Mouse (Mus musculus) lung, adult 2 months (tissue): ENCODE results near the gene Itga3.

Source experiments
- CTCF ChIP-seq: fragments of 200-500 bp; IDR thresholded peaks from 2 replicates; pipeline ENCODE4 v1.5.1; 2011; ENCODE audit warnings: mild to moderate bottlenecking, low read length, control low read depth; ENCODE audit not compliant: insufficient read depth
- POLR2A ChIP-seq: fragments of 200-500 bp; IDR thresholded peaks from 2 replicates; pipeline ENCODE4 v1.6.1; 2011; ENCODE audit warnings: low read depth, mild to moderate bottlenecking, control low read depth, low read length, borderline replicate concordance; ENCODE audit errors: extremely low read depth

- no peak for TF ChIP-seq POLR2A
- no peak for TF ChIP-seq CTCF
Observed at GRCm38 (mm10) chr11:95001584-95002347, 74.8 kb downstream of the Itga3 start.
